Mouse (Mus musculus): Measurements from ENCODE around the gene Npnt.

Gene Npnt

GRCm38 (mm10) chr3:132855458-132856212 lies 94.5 kb downstream of the Npnt start:
- no peak for DNase-seq (ENCODE audit: low spot score)

- no peak for DNase-seq (ENCODE audit: low spot score)
Measured at GRCm38 (mm10) chr3:132854271-132854670, 95.8 kb downstream of the Npnt start.

GRCm38 (mm10) chr3:132851841-132852728 lies 98.0 kb downstream of the Npnt start:
- DNase-seq (ENCODE audit: low spot score), result no peak

- no peak for DNase-seq (ENCODE audit: low spot score)
Measured at GRCm38 (mm10) chr3:132851417-132851816, 98.7 kb downstream of the Npnt start.

GRCm38 (mm10) chr3:132850431-132850830 lies 99.7 kb downstream of the Npnt start:
- no peak for DNase-seq (ENCODE audit: low spot score)

- DNase-seq (ENCODE audit: low spot score), result no peak
Measured at GRCm38 (mm10) chr3:132849669-132850068, 100.4 kb downstream of the Npnt start.

GRCm38 (mm10) chr3:132842676-132843075 lies 107.4 kb downstream of the Npnt start:
- no peak for DNase-seq (ENCODE audit: low spot score)

- DNase-seq (ENCODE audit: low spot score), result no peak
Measured at GRCm38 (mm10) chr3:132839516-132839915, 110.6 kb downstream of the Npnt start.

GRCm38 (mm10) chr3:132838656-132839417 lies 111.3 kb downstream of the Npnt start:
- no peak for DNase-seq (ENCODE audit: low spot score)

GRCm38 (mm10) chr3:132837134-132837533 lies 113.0 kb downstream of the Npnt start:
- DNase-seq (ENCODE audit: low spot score), result no peak

- DNase-seq (ENCODE audit: low spot score), result no peak
Measured at GRCm38 (mm10) chr3:132835118-132835794, 114.8 kb downstream of the Npnt start.

Data from ovary, adult 18-20 months (tissue).